Mouse (Mus musculus): ENCODE results near the gene Bag3.

GRCm38 (mm10) chr7:128531929-128532328 lies 8.5 kb downstream of the Bag3 start:
- TF ChIP-seq CTCF (conservative IDR thresholded peaks at IDR 0.05 in 1 of 2, IDR thresholded peaks at IDR 0.05 in 1 of 2; ENCODE audit: low read depth in 2 of 2, low read length in 2 of 2) (no peak), UBTF (IDR thresholded peaks at IDR 0.05; ENCODE audit: low read depth, low read length) (no peak)
